Mouse (Mus musculus) urinary bladder, postnatal 14 days (tissue): ENCODE measurements around the gene Crbn.

ENCODE experiments used
- DNase-seq: peaks from one replicate; pipeline ENCODE4 v3.0.0; 2021; ENCODE audit warnings: low spot score

Crbn gene

DNA sequence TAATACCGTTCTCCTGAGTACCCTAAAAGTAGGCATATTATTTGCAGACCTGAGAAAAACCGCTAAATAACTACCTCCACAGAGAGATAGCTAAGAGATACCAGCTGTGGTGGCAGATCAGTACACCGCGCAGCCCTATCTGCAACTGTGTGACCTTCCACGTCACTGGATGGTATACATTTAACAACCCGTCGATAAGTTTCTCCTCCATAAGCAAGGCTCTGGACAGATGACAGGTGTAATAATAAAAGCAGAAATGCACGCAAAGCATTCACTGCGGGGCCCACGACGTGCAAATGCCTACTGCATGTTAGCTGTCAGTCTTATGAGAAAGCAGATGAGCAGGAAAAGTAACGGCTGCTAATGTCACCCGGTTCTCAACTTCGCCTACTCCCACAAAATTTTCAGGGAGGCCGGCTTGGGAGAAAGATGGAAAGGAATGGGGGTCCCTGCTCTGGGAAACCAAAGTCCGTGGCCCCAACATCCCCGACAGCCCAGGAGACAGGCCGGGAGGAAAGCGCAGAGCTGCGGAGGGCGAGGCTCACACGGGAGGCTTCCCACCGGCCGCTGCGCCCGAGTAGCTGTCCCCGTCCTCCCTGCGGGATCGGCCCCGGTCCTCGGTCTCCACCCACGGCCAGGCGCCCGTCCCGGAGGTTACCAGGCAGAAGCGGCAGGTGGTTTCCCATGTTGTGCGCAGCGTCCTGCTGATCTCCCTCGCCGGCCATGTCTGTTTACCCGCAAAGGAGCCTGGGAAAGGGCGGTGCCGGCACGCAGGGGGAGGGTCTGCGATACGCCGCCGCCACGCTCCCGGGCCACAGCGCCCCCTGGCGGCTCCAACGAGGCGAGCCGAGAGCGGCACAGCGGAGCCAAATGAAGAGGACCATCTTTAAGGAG lies at the start of gene Crbn:
Gene Crbn, minus strand, starts transcription at position 745 of the 894 bp plus-strand sequence.
- DNase-seq, result peak; percentile 91

DNA sequence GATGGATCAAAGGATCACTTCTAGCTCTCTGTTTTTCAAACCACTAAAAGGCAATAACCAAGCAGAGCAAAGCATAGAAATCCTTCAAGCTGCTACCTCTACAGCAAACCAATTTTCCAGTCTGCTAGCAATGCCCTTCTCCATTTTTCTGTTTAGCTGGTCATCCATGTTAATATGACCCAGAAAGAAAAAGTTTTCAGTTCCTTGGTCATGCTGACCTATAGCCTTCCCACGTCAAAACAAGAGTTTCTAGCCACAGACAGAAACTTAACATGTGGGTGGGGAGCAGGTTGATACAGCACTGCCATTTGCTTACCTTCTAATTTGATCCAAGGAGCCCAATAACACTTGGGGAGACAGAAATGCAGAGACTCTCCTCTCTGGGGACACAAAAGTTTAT lies 40.3 kb upstream of the Crbn start:
- DNase-seq, result no peak

DNA sequence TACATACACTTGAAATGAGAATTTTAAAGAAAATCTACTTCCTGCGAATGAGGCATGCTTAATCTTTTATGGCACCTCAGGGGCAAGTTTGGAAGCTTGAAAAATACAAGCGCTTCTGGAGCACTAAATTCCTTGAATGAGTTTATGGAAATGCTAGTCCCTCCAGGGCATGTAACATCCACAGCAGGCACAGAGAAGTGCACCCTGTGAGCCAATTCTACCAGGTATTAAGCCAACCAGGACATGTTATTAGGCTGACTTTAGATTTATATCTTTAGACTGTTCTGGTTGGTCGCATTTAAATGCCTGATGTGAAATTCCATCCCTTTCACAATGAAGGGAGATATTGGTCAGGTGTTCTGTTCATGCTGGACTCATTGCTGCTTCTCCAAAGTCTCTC lies 38.2 kb upstream of the Crbn start:
- DNase-seq, result no peak

DNA sequence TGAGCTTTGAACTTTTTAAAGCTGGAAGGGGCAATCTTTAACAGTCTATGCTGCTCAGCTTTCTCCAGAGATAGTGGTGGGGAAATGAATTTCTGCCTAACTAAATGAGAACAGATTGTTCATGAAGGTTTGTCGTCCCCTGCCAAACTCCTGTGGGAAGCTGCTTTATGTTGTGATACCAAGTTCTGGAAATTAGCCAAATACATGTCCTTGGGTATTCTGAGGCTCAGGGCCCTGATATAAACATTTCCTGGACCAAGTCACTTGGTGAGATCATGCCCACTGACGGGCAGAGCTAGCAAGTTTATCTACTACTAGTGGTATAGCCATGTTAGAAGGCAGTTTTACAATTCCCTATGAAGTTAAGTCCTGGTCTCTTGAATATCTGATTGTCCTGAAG lies 35.4 kb upstream of the Crbn start:
- no peak for DNase-seq

DNA sequence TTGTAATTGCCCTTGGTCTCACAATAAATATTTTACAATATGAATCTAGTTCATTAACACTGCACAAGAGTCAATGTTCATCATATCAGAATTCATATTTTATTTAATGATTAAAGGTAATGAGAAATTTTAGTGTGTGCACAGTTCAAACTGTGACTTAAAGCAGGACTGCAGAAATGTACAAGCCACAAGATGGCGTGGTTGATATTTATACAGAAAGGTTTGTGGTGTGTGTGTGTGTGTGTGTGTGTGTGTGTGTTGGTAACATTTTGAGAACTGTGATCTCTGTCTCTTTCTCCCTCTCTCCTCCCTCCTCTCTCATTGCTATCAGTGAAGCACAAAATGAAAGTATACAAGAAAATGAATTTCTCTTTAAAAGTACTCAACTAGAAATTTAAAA lies 22.5 kb upstream of the Crbn start:
- DNase-seq, result peak; percentile 23

DNA sequence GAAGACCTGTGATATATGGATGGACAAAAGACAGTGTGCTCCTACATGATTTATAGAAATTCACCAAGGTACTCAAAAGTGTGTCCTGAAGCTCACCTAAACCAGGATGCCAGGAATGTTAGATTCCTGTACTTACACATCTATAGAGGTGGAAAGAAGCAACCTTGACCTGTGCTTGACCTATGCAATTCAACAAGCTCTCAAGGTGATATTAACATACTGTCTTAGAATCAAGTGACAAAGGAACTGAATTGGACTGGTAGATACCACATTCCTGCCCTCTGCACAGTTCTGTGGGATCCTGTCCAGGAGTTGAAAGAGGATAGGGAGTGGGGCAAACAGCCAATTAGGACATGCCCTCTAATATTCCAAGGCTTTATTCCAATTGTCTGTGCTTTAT lies 20.7 kb upstream of the Crbn start:
- DNase-seq, result no peak

DNA sequence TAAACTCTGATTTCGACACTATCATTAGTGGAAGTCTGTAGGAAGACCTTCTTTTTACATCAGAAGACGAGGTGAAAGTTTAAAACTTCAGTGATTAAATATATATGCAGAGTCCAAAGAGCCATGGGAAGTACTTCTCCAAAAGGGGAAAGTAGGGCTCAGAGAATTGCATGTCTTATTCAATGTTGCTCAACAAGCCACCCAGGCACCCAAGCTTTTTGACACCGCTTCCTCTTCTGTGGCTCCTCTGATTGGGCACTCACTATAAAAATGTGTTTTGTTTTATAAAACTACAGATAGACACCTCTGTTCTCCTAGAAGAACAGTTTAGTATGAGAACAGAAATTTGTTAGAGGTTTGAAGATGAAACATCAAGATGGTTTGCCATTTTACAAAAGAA lies 20.0 kb upstream of the Crbn start:
- no peak for DNase-seq

DNA sequence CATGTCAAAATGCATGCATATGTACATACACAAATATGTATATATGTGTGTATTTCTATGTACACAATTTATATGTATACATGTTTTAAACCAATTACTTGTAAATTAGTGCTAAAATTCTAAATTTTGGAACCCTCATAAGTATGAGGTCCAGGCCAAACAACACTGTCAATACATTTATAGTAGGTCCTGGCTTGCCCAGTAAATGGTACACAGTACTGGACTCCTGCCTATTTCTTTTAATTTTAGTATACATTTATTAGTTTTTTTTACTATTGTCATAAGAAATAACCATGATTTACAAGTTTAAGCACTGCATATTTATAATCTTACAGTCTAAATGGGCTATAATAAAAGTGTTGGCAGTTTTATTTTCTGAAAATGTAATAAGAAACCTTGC lies 19.4 kb upstream of the Crbn start:
- no peak for DNase-seq

DNA sequence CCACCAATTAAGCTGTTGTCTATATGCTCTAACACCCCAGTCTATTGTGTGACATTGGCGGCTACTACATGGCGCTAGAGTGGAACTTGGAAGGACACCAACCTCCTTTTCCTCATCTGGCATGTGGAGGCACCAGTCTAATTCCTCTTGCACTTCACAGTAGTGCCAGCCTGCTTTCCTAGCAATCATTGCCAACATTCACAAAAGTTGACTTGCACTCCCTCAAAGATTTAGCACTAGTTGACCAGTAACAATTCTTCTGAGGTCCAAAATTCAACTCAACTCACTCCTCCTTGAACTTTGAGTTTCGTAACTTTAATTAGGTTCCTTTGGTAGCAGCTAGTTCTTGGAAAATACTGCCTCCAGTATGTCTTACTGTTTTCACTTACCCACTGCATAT lies 10.8 kb upstream of the Crbn start:
- no peak for DNase-seq

DNA sequence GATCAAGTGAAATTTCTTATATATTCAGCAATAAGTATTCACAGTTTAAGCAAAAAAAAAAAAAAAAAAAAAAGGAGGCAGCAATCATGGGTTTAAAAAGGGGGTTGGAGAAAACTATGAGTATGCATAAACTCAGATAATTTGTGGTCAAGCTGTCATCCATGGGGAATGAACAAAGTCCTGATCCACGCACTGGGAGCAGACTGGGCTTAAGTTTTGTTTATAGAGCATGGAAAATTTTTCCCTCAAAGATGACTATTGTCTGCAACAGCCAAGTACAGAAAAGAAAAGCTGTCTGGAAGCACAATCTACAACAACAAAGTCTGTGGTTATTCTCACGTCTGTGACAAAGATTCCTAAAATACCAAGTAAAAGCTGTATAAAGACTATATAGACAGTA lies 9.3 kb upstream of the Crbn start:
- no peak for DNase-seq

DNA sequence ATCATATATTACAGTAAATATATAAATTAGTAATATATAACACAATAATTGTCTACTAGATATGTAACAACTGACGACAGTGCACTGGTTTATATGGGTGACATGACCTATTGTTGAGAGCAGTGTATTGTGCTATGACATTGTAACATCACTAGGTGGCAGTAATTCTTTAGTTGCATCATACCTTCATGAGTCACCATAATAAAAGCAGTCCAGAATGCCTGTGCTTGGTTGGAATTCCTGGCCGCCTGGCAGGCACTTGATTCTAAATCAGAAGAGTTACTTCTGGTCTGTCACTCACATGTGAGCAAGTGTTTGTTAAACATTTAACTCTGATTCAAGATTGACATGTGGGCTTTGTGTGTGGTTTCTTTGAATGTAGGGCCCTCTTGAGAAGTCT lies 5.0 kb upstream of the Crbn start:
- DNase-seq, result no peak

DNA sequence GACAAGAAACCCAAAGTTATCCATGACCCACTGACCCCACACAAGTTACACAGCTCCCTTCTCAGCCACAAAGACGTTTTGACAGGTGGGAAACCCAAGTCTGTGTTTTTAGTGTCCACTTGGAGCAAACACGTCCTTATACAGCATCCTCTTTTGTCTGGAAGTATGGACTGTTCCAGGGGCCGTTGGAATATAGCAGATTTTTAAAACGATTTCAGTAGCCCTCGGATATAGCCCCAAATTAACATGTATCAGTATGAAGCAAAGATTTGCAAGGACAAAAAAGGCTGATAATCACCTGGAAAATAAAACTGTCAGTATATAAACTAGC lies 315 bp upstream of the Crbn start:
- DNase-seq, result no peak

DNA sequence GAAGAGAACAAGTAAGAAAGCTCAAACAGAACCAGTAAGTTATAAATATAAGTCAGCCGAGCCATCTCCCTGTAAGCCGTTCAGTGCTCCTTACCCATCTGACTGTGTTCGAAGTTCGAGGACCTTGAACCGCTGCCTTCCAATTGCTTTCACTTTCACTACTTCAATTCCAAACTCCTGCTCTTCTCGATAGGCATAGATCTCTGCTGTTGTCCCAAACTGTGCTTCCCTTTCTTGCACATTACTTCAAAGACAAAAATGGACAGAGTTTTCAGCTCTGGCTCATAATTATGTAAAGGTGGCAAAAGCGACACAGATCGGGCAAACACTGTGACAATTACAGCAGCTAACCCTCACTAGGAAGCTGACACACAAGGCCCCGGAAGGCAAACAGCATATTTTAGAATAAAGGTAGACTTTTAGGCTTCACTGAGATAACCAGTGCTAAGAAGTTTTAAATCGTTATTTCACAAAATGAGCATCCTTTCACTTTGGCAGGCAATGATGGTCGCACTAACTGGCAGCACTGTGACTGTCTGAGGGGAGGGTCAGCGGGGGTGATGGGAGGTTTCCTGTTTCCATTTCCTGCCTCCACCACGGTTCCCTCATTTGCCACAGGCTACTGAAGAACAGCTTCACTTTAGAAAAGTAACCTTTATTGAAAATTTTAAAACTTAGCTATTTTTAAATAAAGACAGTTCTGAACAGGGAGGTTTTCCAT lies 5.6 kb downstream of the Crbn start:
- DNase-seq, result no peak

DNA sequence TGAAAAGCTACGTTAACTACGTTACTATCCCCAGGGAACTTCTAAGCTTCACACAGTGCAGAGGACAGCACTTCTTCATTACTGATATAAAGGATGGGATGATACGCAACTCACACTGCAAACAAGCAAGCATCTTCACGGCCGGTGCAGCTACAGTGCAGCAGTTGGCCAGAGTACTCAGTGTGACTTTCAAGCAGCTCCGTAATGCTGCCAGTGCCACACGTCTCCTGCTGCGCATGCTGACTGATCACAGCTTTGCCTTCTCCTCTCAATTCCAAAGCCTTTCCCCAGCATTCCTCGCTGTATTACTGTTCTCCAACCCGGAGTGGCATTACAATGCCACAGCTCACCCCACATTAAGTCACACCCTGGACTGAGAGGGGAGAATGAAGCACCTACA lies 6.3 kb downstream of the Crbn start:
- no peak for DNase-seq

DNA sequence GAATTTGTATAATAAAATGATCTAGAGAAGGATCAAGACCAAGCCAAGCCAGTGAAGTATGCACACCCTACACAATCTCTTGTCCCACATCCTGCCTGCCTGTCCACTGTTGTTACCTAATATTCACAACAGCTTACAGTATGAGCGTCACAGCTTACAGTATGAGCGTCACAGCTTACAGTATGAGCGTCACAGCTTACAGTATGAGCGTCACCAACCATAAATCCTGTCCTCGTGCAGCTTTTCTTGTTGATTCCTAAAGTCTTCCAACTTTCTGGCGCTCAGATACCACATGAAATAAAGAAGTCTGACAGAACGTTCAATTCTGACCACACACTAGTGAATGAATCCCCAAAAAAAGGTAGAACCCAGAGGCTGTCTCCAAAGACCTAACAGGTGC lies 6.8 kb downstream of the Crbn start:
- DNase-seq, result no peak

DNA sequence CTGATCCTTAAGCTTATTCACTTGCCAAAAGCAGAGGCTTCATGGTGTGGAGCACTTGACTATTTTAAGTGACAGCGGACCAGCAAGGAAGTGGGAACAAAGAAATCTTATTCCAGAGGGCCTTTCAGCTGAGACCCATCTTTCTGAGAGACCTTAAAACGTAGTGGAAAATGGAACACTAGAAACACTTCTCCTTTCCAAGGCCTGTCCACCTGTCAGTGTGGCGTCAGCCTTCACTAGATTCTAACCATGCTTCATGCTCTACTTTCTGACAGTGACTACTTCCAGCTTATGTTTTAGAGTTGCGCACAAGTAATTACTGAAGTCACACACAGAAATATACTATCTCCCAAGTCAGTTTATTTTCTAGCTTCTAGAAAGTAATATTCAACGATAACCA lies 7.4 kb downstream of the Crbn start:
- no peak for DNase-seq

DNA sequence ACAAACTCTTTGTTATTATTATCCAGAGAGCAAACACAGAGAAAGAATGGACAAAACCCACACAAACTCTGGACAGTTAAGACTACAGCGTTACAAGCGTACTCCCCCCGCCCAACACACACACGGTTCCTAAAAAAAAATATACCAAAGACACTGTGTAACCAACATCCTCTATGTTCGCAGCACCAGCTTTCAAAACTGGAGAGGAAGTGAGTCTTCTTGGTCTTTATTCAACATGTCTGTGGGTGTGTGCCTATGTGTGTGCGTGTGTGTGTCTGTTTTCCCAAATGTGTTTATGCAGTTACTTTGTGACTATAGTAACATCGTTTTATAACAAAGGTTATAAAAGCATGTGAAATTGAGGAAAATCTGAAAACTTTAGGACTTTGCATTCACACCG lies 8.4 kb downstream of the Crbn start:
- DNase-seq, result no peak

DNA sequence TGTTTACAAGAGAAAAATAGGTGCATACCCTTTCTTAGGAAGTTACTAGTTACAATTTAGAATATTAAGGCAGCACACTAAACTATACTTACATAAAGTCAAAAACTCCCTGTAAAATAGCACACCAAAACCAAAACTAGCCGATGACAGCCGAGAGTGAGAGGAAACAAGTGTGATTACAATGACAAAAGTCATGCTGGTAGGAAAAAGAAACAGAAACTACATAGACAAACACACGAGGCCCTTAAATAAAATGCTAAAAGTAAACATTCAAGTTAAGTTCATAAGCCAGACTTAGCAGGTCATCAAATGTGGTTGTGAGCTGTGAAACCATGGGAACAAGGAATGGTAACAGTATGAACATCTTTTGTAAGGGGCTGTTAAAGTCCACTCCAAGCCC lies 12.7 kb downstream of the Crbn start:
- no peak for DNase-seq

DNA sequence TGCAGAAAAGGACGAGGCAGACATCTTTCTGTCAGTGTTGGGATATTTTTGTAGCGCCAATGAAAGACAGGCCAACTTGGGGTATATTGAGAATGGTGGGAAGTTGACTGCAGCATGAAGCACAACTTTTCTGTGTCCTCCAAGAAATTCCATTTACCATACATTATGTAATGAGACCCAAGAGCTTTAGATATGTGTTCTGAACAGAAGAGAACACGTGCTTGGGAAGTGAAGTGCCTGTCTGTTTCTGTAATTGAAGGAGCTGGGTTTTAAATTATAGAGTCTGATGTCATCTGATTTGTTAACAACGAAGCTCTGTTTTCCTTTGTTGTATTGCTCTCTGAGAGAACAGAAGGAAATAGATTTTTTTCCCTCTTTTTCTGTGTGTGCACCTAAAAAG lies 29.8 kb downstream of the Crbn start:
- no peak for DNase-seq

DNA sequence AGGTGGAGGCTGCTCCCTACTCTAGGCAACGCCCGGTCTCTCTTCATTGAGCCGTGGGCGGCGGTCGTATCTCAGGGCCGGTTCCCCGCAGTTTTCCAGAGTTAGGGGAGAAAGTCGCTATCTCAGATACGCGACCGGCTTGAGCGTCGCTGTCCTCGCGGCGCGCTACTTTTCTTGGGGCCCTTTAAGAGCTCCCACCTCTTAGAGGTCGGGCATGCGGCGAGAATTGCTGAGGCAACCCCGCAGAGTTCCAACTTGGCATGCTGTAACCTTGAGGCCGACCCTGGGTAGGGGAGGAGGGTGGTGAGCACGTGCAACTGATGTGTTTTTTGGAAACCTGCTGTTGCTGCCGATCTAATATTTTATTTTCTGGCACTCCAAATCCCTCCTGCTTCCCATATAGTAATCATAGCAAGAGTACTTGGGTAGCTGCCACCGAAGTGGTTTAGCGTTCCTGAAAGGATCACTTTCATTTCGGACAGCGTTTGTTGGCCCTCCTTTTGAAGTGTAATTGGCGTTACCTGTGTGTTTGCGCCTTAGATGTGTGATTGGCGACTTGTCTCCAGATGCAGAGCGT lies 30.5 kb downstream of the Crbn start:
- DNase-seq, result peak; percentile 7

DNA sequence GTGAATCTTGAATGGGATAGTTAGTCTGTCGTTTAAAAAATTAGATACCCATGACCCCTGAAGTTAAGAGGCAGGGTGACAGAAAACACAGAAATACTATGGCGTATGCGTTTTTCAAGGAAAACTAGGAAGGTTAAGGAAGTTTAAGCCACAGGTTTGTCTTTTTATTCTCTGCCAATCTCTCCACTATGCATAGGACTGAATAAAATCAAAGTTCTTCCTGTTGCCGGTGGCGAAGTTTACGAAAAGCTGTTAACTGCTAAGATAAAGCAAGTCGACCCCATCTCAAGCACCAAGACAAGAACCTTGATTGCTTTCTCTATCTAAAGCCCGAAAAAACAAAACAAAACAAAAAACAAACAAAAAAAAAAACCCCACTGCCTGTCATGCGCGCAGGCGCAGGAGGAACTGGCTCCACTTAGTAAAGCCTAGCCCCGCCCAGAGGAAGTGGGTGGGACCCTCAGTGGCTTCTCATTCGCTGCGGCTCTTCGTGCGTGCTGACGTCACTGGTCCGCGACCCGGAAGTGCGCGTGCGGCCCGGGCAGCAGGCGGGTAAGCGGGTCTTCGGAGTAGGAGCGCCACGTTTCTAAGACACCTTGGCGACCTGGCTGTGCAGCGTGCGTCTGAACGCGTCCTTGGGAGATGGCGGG lies 31.1 kb downstream of the Crbn start, which contains the start of gene Trnt1:
Gene Trnt1, plus strand, starts transcription at position 481 of the 650 bp plus-strand sequence.
- DNase-seq, result peak; percentile 99

DNA sequence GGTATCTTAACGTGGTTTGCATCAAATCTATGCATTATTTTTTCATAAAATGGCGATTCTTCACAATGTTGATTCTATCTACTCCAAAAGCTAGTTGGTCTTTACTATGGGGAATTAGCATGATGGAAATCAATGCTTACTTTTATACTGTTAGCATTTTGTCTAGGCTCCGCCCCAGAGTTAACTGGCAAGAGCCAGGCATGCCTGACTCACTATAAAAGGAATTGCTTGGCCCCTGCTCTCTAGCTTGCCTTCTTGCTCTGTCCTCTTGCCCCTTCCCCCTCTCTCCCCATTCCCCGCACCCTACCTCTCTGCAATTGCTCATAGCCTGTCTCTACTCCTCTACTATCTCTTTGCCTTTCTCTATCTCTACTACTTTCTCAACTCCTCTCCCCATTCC lies 33.1 kb downstream of the Crbn start:
- no peak for DNase-seq

DNA sequence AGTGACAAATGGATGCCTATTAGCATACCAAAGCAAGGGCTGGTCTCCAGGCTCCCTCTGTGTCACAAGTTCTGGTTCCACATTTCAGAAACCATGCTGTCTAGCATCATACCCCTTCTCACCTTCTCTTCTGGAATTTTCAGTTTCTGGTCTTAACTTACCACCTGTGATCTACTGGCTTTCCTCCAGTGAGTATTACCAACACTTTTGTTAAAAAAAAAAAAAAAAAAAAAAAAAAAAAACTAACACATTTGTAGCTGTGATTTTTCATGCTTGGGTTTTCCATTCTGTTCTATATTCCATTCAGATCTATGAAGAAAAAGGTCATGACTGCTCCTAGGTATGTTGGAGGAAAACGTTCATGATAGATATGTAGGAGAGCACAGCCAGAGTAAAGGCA lies 34.0 kb downstream of the Crbn start:
- no peak for DNase-seq
